Mouse (Mus musculus) urinary bladder, postnatal 14 days (tissue): ENCODE measurements at regions not wholly inside any gene's neighbourhood (a gene's known extent, or its start where the extent isn't known, plus 50 kb on each side); places are given as distances from the start of the nearest gene placed in this dataset.

Experiments
- DNase-seq: peaks from one replicate; pipeline ENCODE4 v3.0.0; 2021; ENCODE audit warnings: low spot score

GRCm38 (mm10) chr2:103848923-103849700, 51.7 kb upstream of the Caprin1 start:
- DNase-seq: peak; percentile 65

- no peak for DNase-seq
Observed at GRCm38 (mm10) chr2:103849766-103850530, 52.5 kb upstream of the Caprin1 start.

GRCm38 (mm10) chr2:103850531-103850816, 53.0 kb upstream of the Caprin1 start:
- no peak for DNase-seq

- DNase-seq: no peak
Observed at GRCm38 (mm10) chr2:103851171-103851570, 53.7 kb upstream of the Caprin1 start.

- no peak for DNase-seq
Observed at GRCm38 (mm10) chr2:103861226-103861625, 63.8 kb upstream of the Caprin1 start.

GRCm38 (mm10) chr2:103864254-103864653, 66.8 kb upstream of the Caprin1 start:
- DNase-seq: no peak

GRCm38 (mm10) chr2:103865319-103866171, 68.1 kb upstream of the Caprin1 start:
- DNase-seq: peak; percentile 57

GRCm38 (mm10) chr2:103867241-103867957, 70.0 kb upstream of the Caprin1 start:
- no peak for DNase-seq

- no peak for DNase-seq
Observed at GRCm38 (mm10) chr2:103867958-103868330, 70.5 kb upstream of the Caprin1 start.

GRCm38 (mm10) chr2:103868655-103869054, 71.2 kb upstream of the Caprin1 start:
- DNase-seq: no peak

- peak; percentile 75 for DNase-seq
Observed at GRCm38 (mm10) chr2:103871522-103872276, 74.2 kb upstream of the Caprin1 start.

GRCm38 (mm10) chr2:103872277-103872636, 74.8 kb upstream of the Caprin1 start:
- DNase-seq: no peak

GRCm38 (mm10) chr2:103873381-103873780, 75.9 kb upstream of the Caprin1 start:
- DNase-seq: no peak

GRCm38 (mm10) chr2:103874466-103874865, 77.0 kb upstream of the Caprin1 start:
- DNase-seq: no peak

GRCm38 (mm10) chr2:103875754-103876153, 78.3 kb upstream of the Caprin1 start:
- DNase-seq: no peak

- DNase-seq: no peak
Observed at GRCm38 (mm10) chr2:103876236-103876635, 78.8 kb upstream of the Caprin1 start.

- DNase-seq: no peak
Observed at GRCm38 (mm10) chr2:103881026-103881763, 76.6 kb upstream of the Lmo2 start.

GRCm38 (mm10) chr2:103884926-103885325, 72.9 kb upstream of the Lmo2 start:
- DNase-seq: no peak

GRCm38 (mm10) chr2:103888023-103888422, 69.8 kb upstream of the Lmo2 start:
- DNase-seq: no peak

- no peak for DNase-seq
Observed at GRCm38 (mm10) chr2:103891240-103891767, 66.5 kb upstream of the Lmo2 start.
